Mouse (Mus musculus): Measurements from ENCODE around the gene Rela. TPM values are rescaled to one million over a fixed set of nuclear protein-coding genes. Genes with fewer than 3 reads are reported as not detected.

Rela gene
- polyA plus RNA-seq (2017; shearing (Covaris generic)) = 165 TPM

DNA sequence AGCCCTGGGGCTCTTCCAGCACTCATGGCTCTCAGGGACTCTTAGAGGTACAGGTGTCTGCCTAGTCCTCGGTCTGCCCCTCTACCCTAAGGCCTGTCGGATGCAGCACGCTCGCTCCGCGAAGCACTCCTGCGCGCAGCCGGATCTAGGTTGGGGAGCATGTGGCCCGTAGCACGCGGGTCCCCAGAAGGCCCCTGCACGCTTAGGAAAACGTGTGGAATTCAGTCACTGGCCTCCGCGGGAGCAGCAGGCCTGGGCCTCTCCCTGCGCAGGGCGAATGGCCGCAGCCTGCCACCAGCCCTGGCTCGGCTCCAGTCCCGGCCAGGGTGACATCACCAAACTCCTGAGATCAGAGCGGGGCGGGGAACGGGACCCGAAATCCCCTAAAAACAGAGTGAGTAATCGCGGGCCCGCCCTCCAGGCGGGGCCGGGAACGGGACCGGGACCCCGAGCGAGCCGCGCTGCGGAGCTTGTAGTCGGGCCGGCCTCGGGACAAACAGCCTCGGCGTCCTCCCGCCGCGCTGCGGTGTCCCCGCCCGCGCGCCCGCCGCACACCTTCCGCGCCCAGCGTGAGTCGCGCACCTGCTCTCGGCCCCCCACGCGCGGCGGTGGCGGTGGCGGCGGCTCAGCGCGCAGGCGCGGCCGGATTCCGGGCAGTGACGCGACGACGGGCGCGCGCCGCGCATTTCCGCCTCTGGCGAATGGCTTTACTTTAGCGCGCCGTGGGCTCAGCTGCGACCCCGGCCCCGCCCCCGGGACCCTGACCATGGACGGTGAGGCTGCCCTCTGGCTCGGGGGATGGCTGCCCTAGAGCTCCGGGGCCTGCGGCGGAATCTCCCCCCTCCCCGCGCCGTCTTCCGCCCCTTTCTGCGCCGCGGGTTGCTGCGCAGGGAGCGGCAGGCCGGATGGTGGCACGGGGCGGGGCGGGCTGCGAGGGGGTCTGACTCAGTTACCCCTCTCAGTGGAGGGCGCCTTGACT lies at the start of gene Rela:
Rela (plus strand) TSS at position 415 of the 979 bp plus-strand sequence.

DNA sequence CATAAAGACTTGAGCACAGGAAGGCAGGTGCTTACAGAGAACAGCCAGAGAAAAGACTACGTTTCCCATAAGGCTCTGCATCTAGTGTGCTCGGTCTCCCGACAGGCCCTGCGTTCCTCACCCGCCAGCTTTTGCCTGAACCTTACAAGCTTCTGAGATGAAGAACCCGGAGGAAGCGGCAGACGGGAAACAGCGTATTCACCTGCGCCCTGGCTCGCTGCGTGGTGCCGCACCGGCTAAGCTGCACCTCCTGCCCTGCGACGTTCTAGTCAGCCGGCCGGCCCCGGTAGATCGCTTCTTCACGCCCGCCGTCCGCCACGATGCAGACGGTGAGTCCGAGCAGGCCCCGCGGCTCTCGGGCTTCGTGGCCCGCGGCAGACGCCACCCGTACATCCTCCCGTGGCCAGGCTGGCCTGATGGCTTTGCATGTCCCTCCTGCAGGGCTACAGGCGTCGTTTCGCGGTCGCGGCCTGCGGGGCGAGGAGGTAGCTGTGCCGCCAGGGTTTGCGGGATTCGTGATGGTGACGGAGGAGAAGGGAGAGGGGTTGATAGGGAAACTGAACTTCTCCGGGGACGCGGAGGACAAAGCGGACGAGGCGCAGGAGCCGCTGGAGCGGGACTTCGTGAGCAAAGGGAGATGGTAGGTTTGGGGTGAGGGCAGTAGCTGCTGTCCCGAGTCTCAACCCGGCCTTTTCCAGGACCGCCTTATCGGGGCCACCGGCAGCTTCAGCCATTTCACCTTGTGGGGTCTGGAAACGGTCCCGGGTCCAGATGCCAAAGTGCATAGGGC lies 35.3 kb upstream of the Rela start, which contains the start of gene Rnaseh2c:
Rnaseh2c (plus strand) TSS at position 122 of the 790 bp plus-strand sequence.

DNA sequence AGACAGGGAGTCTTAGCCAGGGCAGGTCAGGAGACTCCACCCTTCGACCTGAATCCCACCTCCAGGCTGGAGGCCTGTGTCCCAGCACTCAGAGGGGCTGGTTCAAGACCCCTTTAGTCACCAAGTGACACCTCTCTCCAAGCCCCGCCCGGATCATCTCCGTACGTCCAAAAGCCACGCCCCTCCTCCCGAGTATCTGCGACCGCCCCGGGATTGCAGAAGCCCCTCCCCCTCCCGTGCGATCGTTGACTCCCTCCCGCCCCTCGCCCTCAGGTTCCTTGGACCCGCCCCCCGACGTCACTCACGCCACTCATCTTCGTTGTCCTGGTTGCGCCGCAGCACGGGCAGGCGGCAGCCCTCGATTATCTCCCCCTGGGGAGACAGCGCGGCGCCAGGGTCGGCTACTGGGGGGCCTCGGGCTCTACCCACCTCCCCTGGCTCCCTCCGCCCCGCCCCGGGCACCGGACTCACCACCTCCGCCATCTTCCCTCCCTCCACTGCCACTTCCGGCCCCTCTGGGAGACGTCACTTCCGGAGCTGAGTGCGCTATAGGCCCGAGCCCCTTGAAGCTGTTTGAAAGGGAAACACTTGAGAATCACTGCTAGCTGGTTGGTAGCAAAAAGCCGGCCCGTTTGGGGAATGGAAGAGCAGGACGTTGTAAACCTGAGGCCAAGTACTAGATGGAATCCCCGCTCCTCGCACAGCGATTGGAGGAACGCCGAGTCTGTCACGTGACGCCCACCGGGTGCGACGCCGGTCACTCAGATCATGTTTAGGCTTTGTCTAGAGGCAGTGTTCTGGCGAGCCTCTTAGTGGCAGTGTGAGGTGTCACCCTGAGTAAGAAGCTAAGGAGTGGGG lies 27.5 kb upstream of the Rela start, which contains the start of gene Kat5:
Kat5 (minus strand) TSS at position 691 of the 858 bp plus-strand sequence.

DNA sequence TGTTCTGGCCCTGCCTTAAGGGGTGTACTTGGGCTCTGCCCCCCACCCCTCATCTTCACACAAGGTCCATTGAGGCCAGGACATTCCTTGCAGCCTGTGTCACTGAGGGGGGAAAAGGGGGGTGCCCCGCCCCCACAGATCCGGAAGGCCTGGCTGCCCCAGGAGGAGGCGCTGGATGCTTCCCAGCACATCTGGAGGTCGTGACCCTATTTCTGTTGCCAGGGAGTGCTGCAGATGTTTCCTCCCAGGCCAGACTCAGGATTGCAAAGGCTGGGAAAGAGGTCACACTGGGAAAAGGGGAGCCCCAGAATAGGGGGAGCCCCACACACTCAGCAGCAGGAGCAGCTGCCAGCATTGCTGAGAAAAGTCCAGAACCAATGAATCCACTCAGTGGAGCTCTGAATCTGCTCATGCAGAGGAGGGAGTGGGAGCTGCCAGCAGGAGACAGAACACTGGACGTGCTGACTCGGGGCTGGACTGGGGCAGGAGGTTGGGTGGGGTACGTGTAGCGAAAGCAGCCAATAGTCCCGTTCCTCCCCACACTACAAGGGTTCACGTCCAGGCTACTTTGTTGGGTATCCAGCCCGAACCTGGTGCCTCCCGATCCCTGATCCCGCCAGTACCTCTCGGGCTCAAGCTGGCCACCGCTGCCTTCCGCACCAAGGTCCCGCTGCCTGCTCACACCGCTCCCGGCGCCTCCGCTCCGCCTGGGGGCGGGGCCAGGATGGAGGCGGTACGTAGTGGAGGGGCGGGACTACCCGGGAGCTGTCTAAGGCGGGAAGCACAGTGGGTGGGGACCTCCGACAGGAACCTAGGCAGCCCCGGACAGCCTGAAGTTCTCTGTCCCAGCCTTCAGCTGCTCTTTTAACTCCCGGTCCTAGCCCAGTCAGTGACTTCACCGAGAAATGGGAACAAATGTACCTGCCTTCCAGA lies 26.0 kb downstream of the Rela start, which contains the start of gene Sipa1:
Sipa1 (minus strand) TSS at position 727 of the 933 bp plus-strand sequence.

DNA sequence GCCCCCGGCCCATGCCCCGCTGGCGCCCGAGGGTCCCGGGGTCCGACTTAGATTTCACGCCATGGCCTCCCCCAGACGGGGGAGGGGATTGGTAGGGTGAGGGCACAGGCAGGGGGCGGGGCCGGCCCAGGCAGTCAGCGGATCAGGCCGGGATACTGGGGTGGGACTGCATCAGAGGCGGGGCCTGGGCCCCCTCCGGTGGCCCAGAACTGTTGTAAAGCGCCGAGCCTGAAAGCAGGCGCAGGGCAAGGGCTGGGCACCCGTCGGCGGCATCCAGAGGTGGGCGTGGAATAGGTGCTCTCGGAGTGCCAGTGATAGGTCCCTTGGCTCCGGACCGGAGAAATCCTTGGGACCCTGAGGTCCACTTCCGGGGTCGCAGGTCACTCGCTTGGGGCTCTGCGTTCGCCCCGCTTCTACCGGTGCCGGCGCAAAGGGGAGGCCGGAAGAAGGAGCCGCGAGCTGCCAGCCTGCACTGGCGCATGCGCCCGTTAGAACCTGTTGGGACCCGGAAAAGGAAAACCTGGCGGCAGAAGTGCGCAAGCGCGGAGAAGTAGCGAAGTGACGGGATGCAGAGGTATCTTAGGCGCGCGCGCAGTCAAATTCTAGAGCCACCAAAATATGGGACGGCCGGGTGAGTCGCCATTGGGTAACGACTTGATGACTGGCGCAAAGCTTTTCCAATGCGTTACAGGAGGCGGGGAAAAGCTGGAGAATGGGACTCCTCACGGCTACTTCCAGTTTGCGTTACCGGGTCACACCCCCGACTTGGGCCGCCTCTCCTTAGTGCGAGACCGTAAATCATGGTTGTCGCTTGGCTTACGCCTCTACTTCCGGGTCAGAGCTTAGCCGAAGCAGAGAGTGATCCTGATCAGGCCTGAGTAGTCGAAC lies 51.2 kb downstream of the Rela start, which contains the start of the genes Map3k11 and Pcnx3:
Map3k11 (plus strand) TSS at position 543 of the 888 bp plus-strand sequence.
Pcnx3 (minus strand) TSS at position 709 of the 888 bp plus-strand sequence.

Other genes with a start within 250 kb of the Rela start
- gene Sart1, start 248.8 kb upstream of the Rela start, polyA plus RNA-seq (2017; shearing (Covaris generic)) = 26.6 TPM
- 1.0 TPM for gene Tsga10ip, start 235.0 kb upstream of the Rela start, polyA plus RNA-seq (2017; shearing (Covaris generic))
- gene Drap1, start 212.5 kb upstream of the Rela start, polyA plus RNA-seq (2017; shearing (Covaris generic)) = 73.1 TPM
- gene AI837181, start 212.3 kb upstream of the Rela start, polyA plus RNA-seq (2017; shearing (Covaris generic)) = 14.3 TPM
- not detected for gene Fosl1, start 189.9 kb upstream of the Rela start, polyA plus RNA-seq (2017; shearing (Covaris generic))
- 3.6 TPM for gene Ccdc85b, start 179.6 kb upstream of the Rela start, polyA plus RNA-seq (2017; shearing (Covaris generic))
- 178 TPM for gene Fibp, start 176.9 kb upstream of the Rela start, polyA plus RNA-seq (2017; shearing (Covaris generic))
- gene Ctsw, start 169.0 kb upstream of the Rela start, polyA plus RNA-seq (2017; shearing (Covaris generic)) = 115 TPM
- gene Efemp2, start 163.5 kb upstream of the Rela start, polyA plus RNA-seq (2017; shearing (Covaris generic)) = 2.3 TPM
- 70.5 TPM for gene Mus81, start 149.1 kb upstream of the Rela start, polyA plus RNA-seq (2017; shearing (Covaris generic))
- 4,187 TPM for gene Cfl1, start 147.0 kb upstream of the Rela start, polyA plus RNA-seq (2017; shearing (Covaris generic))
- 0.27 TPM for gene 1700020D05Rik, start 133.7 kb upstream of the Rela start, polyA plus RNA-seq (2017; shearing (Covaris generic))
- 18.4 TPM for gene Snx32, start 126.9 kb upstream of the Rela start, polyA plus RNA-seq (2017; shearing (Covaris generic))
- not detected for gene Ovol1, start 76.8 kb upstream of the Rela start, polyA plus RNA-seq (2017; shearing (Covaris generic))
- 19.4 TPM for gene Ap5b1, start 69.5 kb upstream of the Rela start, polyA plus RNA-seq (2017; shearing (Covaris generic))
- 89.1 TPM for gene Rnaseh2c, start 35.6 kb upstream of the Rela start, polyA plus RNA-seq (2017; shearing (Covaris generic))
- gene Kat5, start 27.2 kb upstream of the Rela start, polyA plus RNA-seq (2017; shearing (Covaris generic)) = 59.7 TPM
- 46.5 TPM for gene Sipa1, start 26.2 kb downstream of the Rela start, polyA plus RNA-seq (2017; shearing (Covaris generic))
- 18.1 TPM for gene Map3k11, start 51.3 kb downstream of the Rela start, polyA plus RNA-seq (2017; shearing (Covaris generic))
- 47.0 TPM for gene Pcnx3, start 51.4 kb downstream of the Rela start, polyA plus RNA-seq (2017; shearing (Covaris generic))
- gene Kcnk7, start 66.9 kb downstream of the Rela start, polyA plus RNA-seq (2017; shearing (Covaris generic)) = 1.3 TPM
- 60.7 TPM for gene Ehbp1l1, start 88.8 kb downstream of the Rela start, polyA plus RNA-seq (2017; shearing (Covaris generic))
- 60.6 TPM for gene Fam89b, start 92.2 kb downstream of the Rela start, polyA plus RNA-seq (2017; shearing (Covaris generic))
- gene Ltbp3, start 103.4 kb downstream of the Rela start, polyA plus RNA-seq (2017; shearing (Covaris generic)) = 0.86 TPM
- 50.1 TPM for gene Scyl1, start 133.9 kb downstream of the Rela start, polyA plus RNA-seq (2017; shearing (Covaris generic))
- 335 TPM for gene Frmd8, start 237.8 kb downstream of the Rela start, polyA plus RNA-seq (2017; shearing (Covaris generic))
- gene Slc25a45, start 240.3 kb downstream of the Rela start, polyA plus RNA-seq (2017; shearing (Covaris generic)) = 44.8 TPM